Mouse (Mus musculus) CD4-positive helper T cell, adult 2 months (primary cell): ENCODE data around the gene Rfx2.

Source experiments
- DNase-seq: peaks from one replicate; pipeline ENCODE4 v3.0.0-alpha.2; 2012; ENCODE audit warnings: low read depth, missing footprints, low spot score

Gene Rfx2

GRCm38 (mm10) chr17:56830411-56831110 is at the start of gene Rfx2:
Rfx2 (minus strand) TSS chr17:56831013.
- DNase-seq, result no peak

- DNase-seq, result no peak
Observed at GRCm38 (mm10) chr17:56877426-56877825, 46.6 kb upstream of the Rfx2 start.

GRCm38 (mm10) chr17:56876981-56877380 is 46.2 kb upstream of the Rfx2 start:
- no peak for DNase-seq

GRCm38 (mm10) chr17:56876465-56876864 is 45.7 kb upstream of the Rfx2 start:
- no peak for DNase-seq

- DNase-seq, result no peak
Observed at GRCm38 (mm10) chr17:56874936-56875651, 44.3 kb upstream of the Rfx2 start, which contains the start of gene 1700061G19Rik. 1700061G19Rik (plus strand) TSS chr17:56875477.

- DNase-seq, result no peak
Observed at GRCm38 (mm10) chr17:56874237-56874636, 43.4 kb upstream of the Rfx2 start, which contains the start of gene Acsbg2. Acsbg2 (minus strand) TSS chr17:56874447.

- no peak for DNase-seq
Observed at GRCm38 (mm10) chr17:56872512-56872911, 41.7 kb upstream of the Rfx2 start.

GRCm38 (mm10) chr17:56871767-56872166 is 41.0 kb upstream of the Rfx2 start:
- DNase-seq, result no peak

- DNase-seq, result no peak
Observed at GRCm38 (mm10) chr17:56870287-56870953, 39.6 kb upstream of the Rfx2 start.

GRCm38 (mm10) chr17:56869481-56869977 is 38.7 kb upstream of the Rfx2 start:
- no peak for DNase-seq

GRCm38 (mm10) chr17:56866071-56866470 is 35.3 kb upstream of the Rfx2 start:
- DNase-seq, result no peak

GRCm38 (mm10) chr17:56861197-56861596 is 30.4 kb upstream of the Rfx2 start:
- peak; percentile 30 for DNase-seq

GRCm38 (mm10) chr17:56858922-56859321 is 28.1 kb upstream of the Rfx2 start:
- DNase-seq, result no peak

GRCm38 (mm10) chr17:56858216-56858615 is 27.4 kb upstream of the Rfx2 start:
- DNase-seq, result peak; percentile 72

- DNase-seq, result no peak
Observed at GRCm38 (mm10) chr17:56855421-56855820, 24.6 kb upstream of the Rfx2 start.

- no peak for DNase-seq
Observed at GRCm38 (mm10) chr17:56851167-56851566, 20.4 kb upstream of the Rfx2 start.

- no peak for DNase-seq
Observed at GRCm38 (mm10) chr17:56849710-56850109, 18.9 kb upstream of the Rfx2 start.

GRCm38 (mm10) chr17:56848785-56849184 is 18.0 kb upstream of the Rfx2 start:
- DNase-seq, result no peak

- DNase-seq, result peak; percentile 31
Observed at GRCm38 (mm10) chr17:56843678-56844077, 12.9 kb upstream of the Rfx2 start.

GRCm38 (mm10) chr17:56842173-56842572 is 11.4 kb upstream of the Rfx2 start:
- no peak for DNase-seq

GRCm38 (mm10) chr17:56840524-56840923 is 9.7 kb upstream of the Rfx2 start:
- DNase-seq, result no peak

- no peak for DNase-seq
Observed at GRCm38 (mm10) chr17:56836336-56836735, 5.5 kb upstream of the Rfx2 start.
